Mouse (Mus musculus): ENCODE results near the gene Lactb.

DNA sequence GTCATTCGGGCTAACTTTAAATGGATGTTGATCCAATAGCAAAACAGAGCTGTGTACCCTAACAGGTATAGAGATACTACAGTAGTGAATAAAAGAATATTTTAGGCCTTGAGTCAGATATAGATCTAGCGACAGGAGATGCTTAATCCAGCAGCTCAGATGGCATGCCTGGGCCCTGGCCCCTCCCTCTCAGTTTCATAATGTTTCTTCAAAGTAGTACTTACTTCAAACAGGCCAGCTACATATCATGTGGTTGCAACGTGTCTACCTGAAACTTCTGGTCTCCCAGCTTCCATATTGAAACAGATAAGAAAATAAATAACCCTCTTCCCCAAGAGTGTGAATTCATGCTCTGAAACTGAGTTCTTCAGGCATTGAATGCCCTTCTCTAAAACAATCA, 49.4 kb downstream of the Lactb start:
- TF ChIP-seq POLR2A (IDR thresholded peaks at IDR 0.05; ENCODE audit: low read depth, low read length): no peak
- TF ChIP-seq CTCF (IDR thresholded peaks at IDR 0.05; ENCODE audit: extremely low read depth, insufficient read length, insufficient replicate concordance, low read depth, low read length): no peak

All from small intestine, adult 2 months (tissue).